Mouse (Mus musculus): ENCODE results near the gene Megf9.

The Megf9 gene

DNA sequence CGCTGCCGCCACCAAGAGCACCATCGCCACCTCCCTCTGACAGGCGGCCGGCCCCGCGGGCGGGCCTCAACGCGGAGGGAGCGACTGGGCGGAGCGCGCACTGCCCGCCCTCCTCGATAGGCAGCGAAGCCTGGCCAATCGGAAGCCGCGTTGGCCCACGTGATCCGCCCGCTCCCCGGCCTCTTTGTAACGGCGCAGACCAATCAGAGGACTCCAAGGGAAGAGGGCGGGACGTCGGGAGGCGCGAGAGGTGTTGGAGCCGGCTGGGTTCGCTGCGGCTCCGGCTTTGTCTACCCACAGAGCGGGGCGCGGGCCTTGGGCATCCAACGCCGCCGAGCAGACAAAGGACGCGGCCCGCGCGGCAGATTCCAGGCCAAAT, at the start of gene Megf9:
TSS of gene Megf9 (minus strand) at position 105 of the 379 bp plus-strand sequence.
- DNase-seq, result peak; percentile 99

DNA sequence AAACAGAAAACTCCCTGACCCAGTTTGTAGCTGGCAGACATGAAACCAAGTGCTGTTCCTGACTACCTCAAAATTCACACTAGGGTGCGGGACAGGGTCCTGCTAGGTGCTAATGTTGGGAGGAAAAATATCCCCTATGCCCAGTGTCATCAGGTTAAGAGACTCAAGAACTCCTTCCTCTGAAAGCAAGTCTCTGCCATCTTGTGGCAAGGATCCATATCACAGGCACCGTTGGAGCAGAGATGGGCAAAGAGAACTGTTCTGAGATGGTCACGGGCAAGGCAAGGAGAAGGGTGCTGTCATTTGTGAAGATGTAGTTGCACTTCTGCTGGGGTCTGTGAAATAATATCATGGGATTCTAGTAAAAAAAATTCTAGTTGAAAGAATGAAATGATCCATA, 44.9 kb upstream of the Megf9 start:
- DNase-seq, result peak; percentile 35

DNA sequence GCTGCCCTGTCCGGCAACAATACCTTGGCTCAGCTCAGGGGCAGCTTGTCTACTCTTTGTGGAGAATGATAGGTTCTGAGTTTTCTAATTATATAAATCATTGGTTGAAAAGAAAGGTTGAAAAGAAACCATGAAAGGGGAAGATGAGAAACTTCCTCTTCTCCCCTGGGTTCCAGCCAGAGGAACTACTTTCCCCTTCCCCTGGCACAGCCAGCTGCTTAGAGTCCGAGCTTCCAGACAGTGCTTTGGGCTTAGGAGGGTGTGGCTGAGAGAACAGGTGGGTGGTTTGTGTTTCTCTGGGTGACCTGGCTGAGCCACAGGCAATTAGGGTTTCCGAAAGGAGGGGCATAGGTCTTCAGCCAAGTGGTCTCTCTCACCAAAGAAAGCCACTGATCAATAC, 43.5 kb upstream of the Megf9 start:
- no peak for DNase-seq

DNA sequence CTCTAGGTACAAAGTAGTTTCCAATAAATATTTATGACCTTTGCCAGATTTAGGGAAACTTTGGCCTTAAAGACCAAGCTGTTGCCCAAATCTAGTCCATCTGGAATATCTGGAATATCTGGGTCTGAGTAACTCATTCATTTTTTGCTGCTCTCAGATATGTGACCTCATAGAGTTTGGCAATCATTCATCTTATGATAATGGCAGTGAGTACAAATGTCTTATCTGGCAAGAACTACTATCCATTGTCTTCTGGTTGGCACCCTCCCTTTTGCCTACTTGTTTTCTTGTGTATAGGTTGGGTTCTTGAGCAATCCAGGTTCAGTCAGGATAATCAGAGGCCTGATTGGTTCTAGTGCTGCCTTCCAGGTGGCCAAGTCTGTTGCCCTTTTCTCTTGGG, 41.3 kb upstream of the Megf9 start:
- DNase-seq, result no peak

DNA sequence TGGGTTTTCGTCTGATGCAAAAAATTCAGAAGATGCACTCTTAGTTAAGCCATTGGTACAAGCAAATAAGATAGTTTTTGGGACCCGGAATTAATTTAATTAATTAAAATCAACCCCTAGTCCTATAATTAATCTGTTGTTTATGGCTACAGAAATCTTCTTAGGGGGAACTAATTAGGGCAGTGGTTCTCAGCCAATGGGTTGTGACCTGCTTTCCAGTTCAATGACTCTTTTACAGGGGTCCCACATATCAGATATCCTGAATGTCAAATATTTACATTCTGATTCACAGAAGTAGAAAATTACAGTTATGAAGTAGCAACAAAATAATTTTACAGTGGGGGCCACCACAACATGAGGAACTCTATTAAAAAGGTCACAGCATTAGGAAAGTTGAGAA, 39.1 kb upstream of the Megf9 start:
- DNase-seq, result no peak

DNA sequence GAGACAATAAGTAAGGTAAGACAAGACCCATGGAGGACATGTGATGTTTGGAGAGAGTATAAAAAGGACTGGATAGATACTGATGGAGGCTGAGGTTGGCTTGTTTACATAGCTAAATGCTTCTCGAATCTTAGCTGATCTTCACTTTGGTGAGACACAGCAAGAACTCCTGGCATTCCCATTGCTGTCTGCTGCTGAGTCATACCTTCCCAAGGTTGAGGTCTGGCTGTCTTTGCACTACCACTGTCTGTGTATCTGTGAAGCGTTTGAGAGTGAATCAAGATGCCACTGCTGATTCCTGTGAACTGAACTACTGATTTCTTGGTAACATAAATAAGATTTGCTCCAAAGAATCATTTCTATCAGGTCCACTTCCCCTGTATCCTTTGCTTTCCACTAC, 19.1 kb upstream of the Megf9 start:
- DNase-seq, result no peak

DNA sequence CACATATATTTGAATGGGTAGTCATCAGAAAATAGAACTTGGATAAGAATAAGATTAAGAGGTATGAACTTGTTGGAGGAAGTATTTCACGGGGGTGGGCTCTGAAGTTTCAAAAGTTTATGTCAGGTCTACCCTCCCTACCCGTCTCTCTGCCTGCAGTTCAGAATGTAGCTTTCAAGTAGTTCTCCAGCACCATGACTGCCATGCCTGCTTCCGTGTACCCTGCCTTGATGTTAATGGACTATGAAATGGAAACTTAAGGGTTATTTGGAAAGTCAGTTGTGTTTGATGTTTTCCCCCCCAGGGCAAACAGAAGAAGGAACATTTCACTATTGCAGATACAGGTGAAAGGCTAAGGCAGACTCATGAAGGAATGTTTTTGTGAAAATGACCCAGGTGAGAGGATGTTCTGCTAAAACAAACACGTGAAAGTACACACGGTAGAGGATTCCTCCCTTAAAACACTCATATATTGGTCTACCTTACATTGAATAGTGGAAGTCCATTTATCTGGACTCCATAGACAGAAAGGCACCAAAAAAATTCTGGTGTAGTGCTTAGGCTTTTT, 18.5 kb upstream of the Megf9 start:
- no peak for DNase-seq

DNA sequence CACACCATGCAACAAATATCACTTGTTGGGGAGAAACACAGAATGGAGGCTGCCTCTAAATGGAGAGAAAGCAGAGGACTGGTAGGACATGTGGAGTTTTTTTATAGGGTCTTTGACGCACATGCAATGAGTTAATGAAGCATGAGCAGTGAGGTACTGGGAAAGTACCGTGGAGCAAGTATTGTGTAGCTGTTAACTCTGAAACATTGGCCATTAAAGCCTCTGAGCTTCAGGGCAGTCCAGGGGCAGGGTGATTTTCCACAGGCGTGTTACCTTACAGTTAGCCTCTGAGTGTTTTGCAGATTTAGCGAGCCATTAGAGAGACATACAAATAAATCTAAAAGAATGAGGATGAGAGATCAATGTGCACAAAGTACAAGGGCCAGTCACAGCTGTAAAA, 17.3 kb upstream of the Megf9 start:
- DNase-seq, result no peak

DNA sequence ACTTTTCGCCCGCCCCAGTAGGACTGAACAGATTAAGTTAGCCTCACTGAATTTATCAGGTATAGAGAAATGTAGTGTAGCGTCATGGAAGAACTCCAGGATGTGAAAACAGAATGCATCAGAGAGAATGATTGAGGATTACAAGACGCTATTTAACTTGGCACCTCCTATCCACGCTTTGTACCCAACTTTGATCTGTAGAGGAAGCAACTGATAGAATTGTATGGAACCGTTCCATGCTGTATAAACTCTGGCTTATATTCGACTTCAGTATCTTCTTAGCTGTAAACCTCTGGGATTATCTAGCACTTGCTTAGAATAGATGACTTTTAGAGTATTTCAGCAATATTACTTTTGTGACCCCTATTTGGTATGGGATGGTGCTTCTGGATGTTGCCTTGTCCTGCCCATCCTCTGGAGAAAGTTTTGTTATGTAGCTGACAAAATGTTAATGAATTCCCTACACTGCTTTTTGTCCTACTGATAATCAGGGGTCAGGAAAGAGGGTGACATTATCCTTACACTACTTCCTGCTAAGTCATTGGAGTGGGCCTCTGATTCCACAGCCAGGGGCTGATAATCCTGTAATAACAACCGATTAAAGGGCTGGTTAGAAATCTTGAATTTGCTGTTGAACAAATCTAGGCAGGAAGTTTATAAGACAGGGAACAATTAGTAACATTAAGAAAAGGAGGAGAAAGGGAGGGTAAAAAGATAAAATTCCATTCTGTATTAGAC, 12.8 kb upstream of the Megf9 start:
- DNase-seq, result no peak

DNA sequence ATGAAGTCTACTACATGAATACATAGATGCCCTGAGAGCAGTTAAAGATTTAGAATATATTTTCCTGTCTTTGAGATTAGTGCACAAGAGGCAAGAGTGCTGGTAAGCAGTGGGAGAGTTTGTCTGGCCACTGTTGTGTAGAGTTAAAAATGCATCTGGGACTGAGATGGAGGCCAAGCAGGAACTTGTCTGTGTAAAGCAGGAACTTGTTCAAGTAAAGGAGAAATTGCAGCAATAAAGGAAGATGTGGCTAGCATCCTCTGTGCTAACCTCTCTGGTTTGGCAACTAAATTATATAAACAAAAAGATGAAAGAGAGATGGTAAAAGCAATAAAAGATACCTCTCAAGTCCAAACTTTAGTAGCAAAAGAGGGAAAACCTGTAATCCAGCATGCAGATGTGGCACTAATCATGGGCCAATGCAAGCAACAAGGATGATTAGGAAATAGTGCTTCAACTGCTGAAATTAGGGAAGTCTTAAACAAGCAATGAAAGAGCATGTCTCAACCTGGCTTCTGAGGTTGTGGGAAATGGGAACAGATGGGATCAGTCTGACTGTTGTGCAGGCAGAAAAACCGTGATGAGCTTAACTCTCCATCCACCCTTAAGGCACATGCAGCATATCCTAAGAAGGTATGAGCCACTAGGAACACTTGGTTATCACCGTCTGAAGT, 11.2 kb upstream of the Megf9 start:
- DNase-seq, result no peak

DNA sequence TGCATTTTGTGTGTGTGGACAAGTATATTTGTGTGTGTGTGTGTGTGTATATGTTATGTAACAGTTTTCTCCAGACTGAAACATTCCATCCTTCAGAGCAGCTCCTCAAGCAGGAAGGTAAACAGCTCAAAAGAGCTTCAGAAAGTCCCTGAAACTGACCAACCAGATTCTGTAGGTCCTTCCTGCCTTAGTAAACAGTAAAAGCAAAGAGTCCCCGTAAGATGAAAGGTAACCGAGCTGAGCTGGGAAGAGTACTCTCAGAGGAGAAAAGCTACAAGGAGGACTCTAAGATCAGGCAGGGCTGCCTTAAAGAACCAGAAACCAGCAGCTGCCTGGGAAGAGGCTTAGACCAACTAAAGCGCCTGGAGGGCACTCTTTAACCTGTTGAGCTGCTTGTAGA, 9.6 kb upstream of the Megf9 start:
- DNase-seq, result no peak

DNA sequence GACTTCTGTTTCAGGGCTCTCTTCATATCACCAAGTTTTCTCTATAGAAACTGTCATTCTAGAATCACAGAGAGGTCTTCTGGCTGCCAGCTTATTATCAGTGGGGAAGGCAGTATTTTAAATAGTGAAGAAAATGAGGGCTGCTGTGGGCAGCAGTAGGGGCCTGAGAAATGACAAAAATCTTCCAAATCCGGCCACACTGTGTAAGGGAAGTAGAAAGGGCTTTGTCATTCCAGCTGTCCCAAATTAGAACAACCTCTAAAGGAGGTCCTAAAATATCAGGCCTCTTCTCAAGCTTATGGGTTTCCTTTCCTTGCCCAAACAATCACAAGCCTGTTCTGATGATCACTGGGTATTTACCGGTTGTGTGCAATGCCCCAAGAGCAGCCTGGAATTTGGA, 7.6 kb upstream of the Megf9 start:
- no peak for DNase-seq

DNA sequence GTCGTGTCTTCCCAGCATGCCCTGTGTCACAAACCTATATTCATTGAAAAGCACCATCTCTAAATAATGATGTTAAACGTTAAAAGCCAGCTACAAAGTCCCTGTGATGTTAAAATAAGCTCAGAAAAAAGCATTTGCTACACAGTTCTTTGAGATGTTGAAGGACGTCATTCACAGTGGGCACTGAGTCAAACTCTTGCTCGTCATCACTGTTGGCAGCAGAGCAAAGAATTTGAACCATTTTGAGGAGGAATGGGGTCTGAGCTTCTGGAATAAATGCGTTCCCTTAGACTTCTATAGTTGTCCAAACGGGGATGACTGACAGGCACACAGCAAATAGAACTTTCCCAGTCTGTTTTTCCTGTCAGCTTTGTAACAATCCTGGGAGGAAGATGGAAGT, 5.9 kb upstream of the Megf9 start:
- DNase-seq, result no peak

DNA sequence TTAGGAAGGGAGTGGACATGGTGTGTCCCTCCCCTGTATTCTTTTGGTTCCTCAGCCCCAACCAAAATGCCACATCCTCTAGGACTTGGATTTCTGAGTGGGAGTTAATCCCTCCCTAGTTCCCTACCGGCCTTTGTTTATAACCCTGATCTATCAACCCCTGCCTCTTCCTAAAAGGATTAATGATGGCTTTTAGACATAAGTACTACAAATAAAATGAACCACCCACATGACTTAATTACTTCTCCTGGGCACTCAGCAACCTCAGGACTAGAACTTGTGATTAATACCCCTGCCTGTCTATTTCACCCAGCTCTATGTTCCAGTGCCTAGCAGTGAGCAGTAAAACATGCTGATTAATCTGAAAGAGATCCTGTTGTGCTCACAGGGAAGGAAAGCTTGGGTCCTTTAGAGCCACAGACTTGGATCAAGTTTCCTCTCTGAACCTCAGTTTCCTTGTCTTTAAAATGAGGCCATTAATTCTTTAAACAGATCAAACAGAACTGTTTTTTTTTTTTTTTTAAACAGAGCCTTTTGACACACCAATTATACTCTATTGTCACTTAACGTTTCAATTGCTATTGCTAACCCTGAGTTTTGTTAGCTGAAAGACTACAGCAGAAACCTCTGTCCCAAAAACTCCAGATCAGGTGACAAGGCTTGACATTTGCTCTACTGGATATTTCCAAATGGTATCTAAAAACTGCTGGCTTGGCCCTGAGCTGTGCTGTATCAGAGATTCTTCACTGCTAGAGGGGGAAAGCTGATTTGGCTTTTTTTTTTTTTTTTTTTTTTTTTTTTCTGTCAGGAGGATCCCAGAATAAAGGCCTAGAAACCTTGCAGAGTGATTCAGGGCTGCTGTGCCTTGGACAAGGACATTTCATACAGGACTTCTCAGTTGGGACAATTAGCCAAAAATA, 2.1 kb upstream of the Megf9 start:
- DNase-seq, result no peak

DNA sequence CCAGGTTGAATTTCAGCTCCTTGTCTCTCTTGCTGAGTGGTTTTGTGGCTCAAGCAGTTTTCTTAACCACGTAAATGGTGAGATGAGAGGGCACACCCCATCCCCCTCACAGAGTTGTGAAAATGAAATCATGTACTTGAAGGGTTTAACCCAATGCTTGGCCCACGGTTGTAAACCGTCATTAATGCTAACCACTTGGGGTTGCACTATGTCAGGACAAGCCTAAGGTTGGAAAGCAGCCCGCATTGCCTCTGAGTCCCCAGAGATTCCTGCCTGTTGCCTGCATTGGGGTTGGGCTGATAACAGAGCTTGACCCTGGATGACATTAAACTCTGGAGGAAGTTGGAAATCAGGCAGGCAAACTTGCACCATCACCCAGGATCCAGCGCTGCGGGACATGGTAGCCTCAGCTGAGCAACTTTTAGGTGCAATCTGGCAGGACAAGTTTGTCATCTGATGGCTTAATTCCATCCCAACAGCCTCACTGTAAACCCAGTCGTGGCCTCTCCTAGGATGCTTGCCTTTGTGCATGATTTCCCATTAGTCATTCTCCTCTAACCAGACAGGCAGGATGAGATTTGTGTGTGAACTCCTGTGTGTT, 1.0 kb upstream of the Megf9 start:
- peak; percentile 71 for DNase-seq

DNA sequence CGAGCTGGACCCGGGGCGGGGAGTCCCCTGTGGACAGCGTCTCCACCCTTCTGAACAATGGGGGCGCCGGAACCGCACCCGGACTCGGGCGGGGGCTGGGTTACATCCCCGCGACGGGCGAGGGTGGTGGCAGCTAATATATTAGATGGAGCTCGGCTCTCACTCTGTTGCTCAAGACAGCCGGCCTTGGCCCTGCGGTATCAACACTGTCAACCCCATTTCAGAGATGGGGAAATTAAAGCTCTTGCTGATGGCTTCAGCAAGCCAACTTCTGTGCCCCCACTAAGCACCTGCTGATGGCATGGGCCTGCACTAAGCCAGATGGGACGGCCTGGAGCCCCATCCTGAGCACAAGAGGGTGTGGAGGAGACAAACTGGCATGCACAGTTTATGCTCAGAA, 494 bp upstream of the Megf9 start:
- DNase-seq, result no peak

DNA sequence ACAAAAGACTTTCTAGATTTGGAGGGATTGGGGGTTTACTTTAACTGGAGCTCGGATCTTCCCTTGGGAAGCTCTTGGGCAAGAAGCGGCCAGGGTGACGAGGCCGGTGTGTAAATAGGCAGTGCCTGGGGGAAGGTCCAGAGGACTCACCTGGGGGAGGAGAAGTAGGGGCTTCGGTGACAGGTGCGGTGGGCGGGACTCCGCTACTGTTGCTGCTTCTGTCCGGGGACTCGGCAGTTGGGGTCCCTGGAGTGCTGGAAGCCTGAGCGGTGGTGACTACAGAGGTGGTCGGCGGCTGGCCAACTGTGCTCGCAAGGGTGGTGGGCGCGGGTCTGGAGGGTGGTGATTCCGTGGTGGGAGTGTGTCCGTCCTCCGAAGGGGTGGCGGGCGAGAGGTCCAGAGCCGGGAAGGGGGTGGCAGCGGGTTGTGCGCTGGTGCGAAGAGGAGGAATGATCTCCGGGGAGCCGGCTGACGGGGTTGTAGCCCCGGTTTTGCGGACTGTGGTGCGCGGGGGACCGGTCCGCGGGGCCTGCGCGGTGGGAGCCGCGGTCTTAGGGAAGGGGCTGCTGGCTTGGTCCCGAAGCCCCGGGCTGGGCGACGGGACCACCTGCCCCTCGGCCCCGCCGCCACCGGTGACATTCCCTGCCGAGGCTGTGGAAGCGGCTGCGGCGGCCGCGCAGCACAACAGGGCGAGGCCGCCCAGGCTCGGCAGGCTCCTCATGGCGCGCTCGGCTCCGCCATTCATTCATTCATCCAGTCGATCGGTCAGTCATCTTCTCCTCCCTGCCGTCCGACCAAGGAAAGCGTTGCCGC, 511 bp downstream of the Megf9 start:
- peak; percentile 84 for DNase-seq

DNA sequence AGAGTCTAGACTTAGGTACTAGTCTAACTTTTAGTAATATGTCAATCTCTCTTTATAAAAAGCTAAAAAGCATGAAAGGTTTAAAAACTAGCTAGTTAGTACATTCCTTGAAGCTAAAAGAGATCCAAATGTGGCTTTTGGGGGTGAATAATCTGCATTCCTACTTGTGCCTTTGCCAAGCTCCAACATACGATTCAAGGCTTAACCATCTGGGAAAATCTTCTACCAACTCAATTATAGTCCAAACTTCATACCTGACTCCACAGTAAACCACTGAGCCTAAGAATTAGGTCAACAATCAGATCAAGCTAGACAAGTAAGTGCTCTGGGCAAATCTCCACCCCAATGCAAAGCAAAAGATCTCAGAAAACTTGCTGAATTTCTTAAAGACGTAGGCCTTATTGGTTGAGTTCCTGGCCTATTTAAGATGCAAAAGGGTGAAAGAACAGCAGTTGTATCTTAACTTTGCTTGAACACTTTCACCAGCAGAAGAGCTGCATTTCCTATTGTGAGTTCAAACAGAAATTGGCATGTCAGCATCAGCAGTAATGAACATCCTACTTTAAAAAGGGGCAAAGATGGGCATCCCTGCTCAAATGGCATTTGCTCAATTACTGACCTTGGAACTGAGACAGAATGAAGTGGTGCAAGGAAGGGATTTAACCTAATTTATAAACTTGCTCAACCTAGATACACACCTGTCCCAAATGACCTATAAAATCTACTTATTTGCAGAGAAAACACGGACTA, 1.6 kb downstream of the Megf9 start:
- peak; percentile 14 for DNase-seq

DNA sequence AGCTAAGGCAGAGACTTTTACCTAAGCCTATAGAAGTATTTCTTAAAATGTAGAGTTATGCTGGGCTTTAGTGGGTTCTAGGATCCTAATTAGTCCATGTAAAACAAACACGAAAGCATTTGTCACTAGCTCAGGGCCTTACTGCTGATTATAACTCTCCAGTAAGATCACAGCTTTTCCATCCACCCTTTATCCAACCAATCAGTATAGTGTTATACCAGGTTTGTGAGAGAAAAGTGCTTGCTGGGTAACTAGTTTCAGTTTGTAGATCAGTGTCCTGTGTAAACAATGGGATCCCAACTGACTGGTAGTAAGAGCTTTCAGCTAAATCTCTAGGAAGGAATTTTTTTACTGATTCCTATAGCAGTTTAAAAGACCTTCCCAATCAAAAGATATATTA, 3.8 kb downstream of the Megf9 start:
- DNase-seq, result no peak

DNA sequence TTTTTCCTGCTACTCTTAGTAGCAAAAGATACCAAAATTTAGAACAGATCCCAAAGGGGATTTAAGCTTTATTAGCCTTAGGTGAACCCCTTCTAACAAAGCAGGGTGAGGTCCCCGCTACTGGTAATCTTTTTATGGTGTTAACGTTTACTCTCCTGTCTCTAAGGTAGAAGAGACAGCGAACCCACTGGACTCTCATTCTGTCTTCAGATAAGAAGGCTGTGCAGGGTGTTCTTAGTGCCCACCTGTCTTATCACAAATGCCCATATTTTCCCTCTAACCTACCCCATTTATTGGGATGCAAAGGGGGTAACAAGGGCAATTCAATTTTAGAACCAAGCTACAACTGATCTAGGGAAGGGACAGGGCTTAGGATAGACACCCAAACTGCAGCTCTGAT, 6.2 kb downstream of the Megf9 start:
- no peak for DNase-seq

DNA sequence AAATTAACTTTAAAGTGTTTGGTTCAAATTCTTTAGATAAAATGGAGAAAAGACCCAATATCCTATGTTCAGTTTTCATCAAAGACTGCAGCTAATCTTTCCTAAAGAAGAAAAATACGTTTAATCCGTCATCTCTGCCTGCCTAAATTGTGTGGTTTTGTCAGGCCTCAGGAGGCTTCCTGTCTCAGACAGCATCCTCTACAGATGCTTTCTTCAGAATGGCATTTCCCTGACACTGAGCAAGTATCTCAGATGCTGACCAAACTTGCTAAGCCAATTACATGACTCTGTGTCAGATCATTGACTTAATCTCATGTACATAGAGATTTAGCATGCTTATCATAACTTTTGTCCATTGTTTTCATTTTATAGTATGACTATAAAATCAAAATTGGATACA, 11.4 kb downstream of the Megf9 start:
- DNase-seq, result no peak

Data from cerebellum, adult 9-11 months (tissue).